Mouse (Mus musculus) forebrain, embryonic 16.5 days (tissue): ENCODE results near the gene Prkce. TPM values are rescaled to one million over a fixed set of nuclear protein-coding genes. Genes with fewer than 3 reads are reported as not detected.

Experiments
- ATAC-seq: fragments of 200-750 bp; cut with Nextera tagmentation; 2 replicates; pipeline ENCODE4 v1.8.0; 2017; ENCODE audit warnings: mild to moderate bottlenecking, moderate library complexity
- H3K27ac ChIP-seq: fragments of 300-500 bp; sonication (generic); 2 replicates; pipeline ENCODE4 v1.5.1; 2014; ENCODE audit warnings: low read length, control low read depth
- H3K27me3 ChIP-seq: fragments of 300-500 bp; sonication (generic); replicated peaks from 2 replicates; pipeline ENCODE4 v1.6.1; 2014; ENCODE audit warnings: low read length; ENCODE audit not compliant: control insufficient read depth, insufficient read depth
- H3K36me3 ChIP-seq: fragments of 300-500 bp; sonication (generic); 2 replicates; pipeline ENCODE4 v1.6.1; 2014; ENCODE audit not compliant: control insufficient read depth, insufficient read depth
- H3K4me1 ChIP-seq: fragments of 300-500 bp; sonication (generic); replicated peaks from 2 replicates; pipeline ENCODE4 v1.6.1; 2014; ENCODE audit warnings: low read length; ENCODE audit not compliant: control insufficient read depth, insufficient read depth
- H3K4me2 ChIP-seq: fragments of 300-500 bp; sonication (generic); 2 replicates; pipeline ENCODE4 v1.6.1; 2014; ENCODE audit warnings: mild to moderate bottlenecking, low read length, control low read depth
- H3K4me3 ChIP-seq: fragments of 300-500 bp; sonication (generic); replicated peaks from 2 replicates; pipeline ENCODE4 v1.5.1; 2014; ENCODE audit warnings: mild to moderate bottlenecking, low read length, control low read depth
- H3K9ac ChIP-seq: fragments of 300-500 bp; sonication (generic); replicated peaks from 2 replicates; pipeline ENCODE4 v1.6.1; 2014; ENCODE audit warnings: low read depth, low read length, control low read depth
- H3K9me3 ChIP-seq: fragments of 300-500 bp; sonication (generic); 2 replicates; pipeline ENCODE4 v1.6.1; 2016; ENCODE audit warnings: low read length; ENCODE audit not compliant: control insufficient read depth
- WGBS: fragments of 180-500 bp; shearing (Covaris S2); extraction: QIAGEN DNeasy Blood & Tissue Kit; methylation state at CpG from one replicate; pipeline ENCODE4 v1.1.7; 2014; 5-methylcytosine and 5-hydroxymethylcytosine counted together
- polyA plus RNA-seq: library from polyadenylated mRNA; unstranded; fragments of >200 nt; fragmentation: Nextera tagmentation; extraction: Ambion mirVana; gene quantifications from 2 replicates; pipeline ENCODE4 v1.2.1, GENCODE M21; 2015

Gene Prkce
- polyA plus RNA-seq, 1 experiment from 2014 or later = 42.9 TPM

DNA sequence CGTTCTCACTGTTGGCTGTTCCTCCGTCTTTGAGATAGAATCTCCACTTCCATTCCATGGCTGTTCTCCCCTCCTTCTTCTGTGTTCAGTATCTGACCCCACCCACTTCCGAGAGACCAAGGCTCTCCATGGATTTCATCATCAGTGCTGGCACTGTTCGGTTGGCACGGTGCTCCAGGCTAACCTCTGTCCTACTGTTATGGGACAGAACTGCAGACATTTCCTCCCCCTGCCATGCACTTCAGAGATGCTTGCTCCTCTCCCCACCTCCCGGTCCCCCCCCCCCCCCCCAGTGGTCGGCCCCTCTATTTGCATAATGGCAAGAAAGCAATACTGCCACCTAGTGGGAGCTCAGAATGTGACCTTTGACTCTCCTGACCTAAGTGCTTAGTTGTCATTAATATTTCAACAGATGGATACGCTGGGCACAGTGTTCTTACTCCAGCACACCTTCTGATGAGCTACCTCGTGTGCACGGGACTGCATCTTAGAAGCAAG, 125.7 kb downstream of the Prkce start:
- H3K4me3 ChIP-seq = no peak overlapping the region
- WGBS = 46% methylated on average over 9 of the region's 10 CpGs
- no peaks in the 10 kb centered on the region for H3K9me3 ChIP-seq
- H3K4me2 ChIP-seq = no peak overlapping the region
- no peaks in the 10 kb centered on the region for H3K36me3 ChIP-seq
- 0 out of 2 replicates have a peak, but pooled peaks have one; percentile 26 for ATAC-seq
- no peaks in the 10 kb centered on the region for H3K27me3 ChIP-seq
- H3K4me1 ChIP-seq = peaks cover 6% of the 10 kb centered on the region; the same call in 1 of the 2 replicates
- H3K9ac ChIP-seq = no peak overlapping the region
- H3K27ac ChIP-seq = no peak overlapping the region

GRCm38 (mm10) chr17:86299576-86299975, 132.0 kb downstream of the Prkce start:
- no peak overlapping the region for H3K9ac ChIP-seq
- no peak overlapping the region for H3K4me3 ChIP-seq
- no peaks in the 10 kb centered on the region for H3K36me3 ChIP-seq
- no peak overlapping the region for H3K27ac ChIP-seq
- peaks cover 9% of the 10 kb centered on the region for H3K4me1 ChIP-seq
- H3K27me3 ChIP-seq = no peaks in the 10 kb centered on the region
- no peak for ATAC-seq
- H3K4me2 ChIP-seq = no peak overlapping the region
- no peaks in the 10 kb centered on the region for H3K9me3 ChIP-seq
- 73% methylated on average over 3 of the region's 3 CpGs for WGBS

DNA sequence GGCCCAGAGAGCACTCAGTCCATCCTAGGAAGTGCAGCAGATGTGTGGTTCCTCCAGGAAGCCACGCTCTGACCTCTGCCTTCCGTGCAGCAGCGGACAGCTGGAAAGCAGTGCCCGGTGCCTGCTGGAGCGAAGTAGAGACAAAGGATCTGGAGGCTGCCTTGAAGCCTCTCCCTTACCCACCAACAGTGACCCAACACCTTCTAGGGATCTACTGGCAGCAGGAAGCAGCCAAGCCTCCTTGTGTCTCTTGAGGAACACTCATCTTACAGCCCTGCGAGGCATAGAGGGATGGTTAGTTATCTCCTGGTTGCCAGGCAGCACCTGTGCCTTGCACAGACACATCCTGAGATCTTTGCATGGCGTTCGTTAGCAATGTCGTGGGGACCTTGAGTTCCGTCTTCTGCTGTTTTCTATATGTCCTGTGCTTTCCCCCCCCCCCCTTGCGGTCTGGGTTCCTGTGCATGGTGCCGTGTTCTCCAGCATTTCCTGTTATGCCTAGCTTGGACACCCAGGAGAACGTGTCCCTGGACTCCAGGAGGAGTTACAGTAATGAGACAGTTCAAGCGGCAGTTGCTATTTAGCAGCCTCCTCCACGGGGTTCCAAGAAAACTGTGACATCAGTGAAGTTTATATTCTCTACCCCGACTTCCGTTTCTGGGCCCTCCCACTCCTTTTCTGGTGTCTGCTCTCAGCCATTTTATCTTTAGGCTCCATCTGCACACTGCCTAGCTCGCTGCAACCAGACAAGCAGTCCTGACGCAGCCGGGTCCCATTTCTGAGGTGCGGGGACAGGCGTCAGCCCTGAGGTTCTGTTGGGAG, 133.4 kb downstream of the Prkce start:
- H3K4me3 ChIP-seq = no peak overlapping the region
- no peak for ATAC-seq
- H3K4me2 ChIP-seq = no peak overlapping the region
- H3K27ac ChIP-seq = peak overlapping the region; percentile 3; the same call in 1 of the 2 replicates
- no peaks in the 10 kb centered on the region for H3K36me3 ChIP-seq
- WGBS = 72% methylated on average over 22 of the region's 22 CpGs
- peaks cover 13% of the 10 kb centered on the region for H3K4me1 ChIP-seq
- no peaks in the 10 kb centered on the region for H3K27me3 ChIP-seq
- 0 out of 2 replicates have a peak overlapping the region, but pooled peaks have one; percentile 5 for H3K9ac ChIP-seq
- H3K9me3 ChIP-seq = no peaks in the 10 kb centered on the region

GRCm38 (mm10) chr17:86302266-86302665, 134.7 kb downstream of the Prkce start:
- Histone ChIP-seq H3K4me3 (no peak overlapping the region), H3K36me3 (no peaks in the 10 kb centered on the region), H3K27ac (no peak overlapping the region), H3K9ac (no peak overlapping the region), H3K4me2 (no peak overlapping the region), H3K9me3 (no peaks in the 10 kb centered on the region), H3K27me3 (no peaks in the 10 kb centered on the region), H3K4me1 (peaks cover 13% of the 10 kb centered on the region)
- peak; percentile 34 for ATAC-seq
- WGBS = 79% methylated on average over 11 of the region's 11 CpGs

- H3K9ac ChIP-seq = no peak overlapping the region
- 90% methylated on average over 14 of the region's 14 CpGs for WGBS
- H3K4me2 ChIP-seq = no peak overlapping the region
- peaks cover 13% of the 10 kb centered on the region for H3K4me1 ChIP-seq
- no peak for ATAC-seq
- H3K27me3 ChIP-seq = no peaks in the 10 kb centered on the region
- H3K9me3 ChIP-seq = no peaks in the 10 kb centered on the region
- H3K4me3 ChIP-seq = no peak overlapping the region
- H3K36me3 ChIP-seq = no peaks in the 10 kb centered on the region
- no peak overlapping the region for H3K27ac ChIP-seq
Observed at GRCm38 (mm10) chr17:86302861-86303331, 135.3 kb downstream of the Prkce start.

GRCm38 (mm10) chr17:86303401-86304243, 136.0 kb downstream of the Prkce start:
- H3K4me3 ChIP-seq = no peak overlapping the region
- H3K36me3 ChIP-seq = no peaks in the 10 kb centered on the region
- no peak overlapping the region for H3K9ac ChIP-seq
- WGBS = 84% methylated on average over 19 of the region's 19 CpGs
- no peaks in the 10 kb centered on the region for H3K27me3 ChIP-seq
- H3K4me2 ChIP-seq = no peak overlapping the region
- H3K27ac ChIP-seq = no peak overlapping the region
- ATAC-seq = no peak
- H3K9me3 ChIP-seq = no peaks in the 10 kb centered on the region
- H3K4me1 ChIP-seq = peaks cover 13% of the 10 kb centered on the region

GRCm38 (mm10) chr17:86304923-86305630, 137.5 kb downstream of the Prkce start:
- peak; percentile 57 for ATAC-seq

DNA sequence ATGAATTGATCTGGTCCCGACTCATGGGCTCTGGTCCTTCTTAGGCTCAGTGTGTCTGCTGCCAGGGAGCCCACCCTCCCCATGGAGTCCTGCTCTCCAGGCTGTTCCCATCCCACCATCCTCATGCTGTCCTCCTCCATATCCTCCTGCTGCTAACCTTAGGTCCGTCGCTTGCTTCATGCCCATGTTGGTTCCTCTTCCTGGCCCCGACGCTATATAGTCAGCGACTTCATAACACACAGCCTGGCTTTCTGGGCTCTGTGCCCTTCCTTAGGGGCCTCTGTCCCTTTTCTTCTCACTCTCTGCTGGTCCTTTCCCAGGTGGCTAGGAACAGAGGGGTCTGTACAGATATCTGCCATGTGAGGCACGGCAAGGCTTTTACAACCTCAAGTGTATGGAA, 138.6 kb downstream of the Prkce start:
- Histone ChIP-seq H3K4me1 (peaks cover 10% of the 10 kb centered on the region), H3K9ac (no peak overlapping the region), H3K27ac (no peak overlapping the region), H3K27me3 (no peaks in the 10 kb centered on the region), H3K9me3 (no peaks in the 10 kb centered on the region), H3K36me3 (no peaks in the 10 kb centered on the region), H3K4me3 (no peak overlapping the region), H3K4me2 (no peak overlapping the region)
- ATAC-seq = no peak
- 86% methylated on average over 7 of the region's 7 CpGs for WGBS

More at GRCm38 (mm10) chr17:86304923-86305630, 137.5 kb downstream of the Prkce start:
- Histone ChIP-seq H3K4me2 (no peak overlapping the region), H3K27me3 (no peaks in the 10 kb centered on the region), H3K27ac (peak overlapping the region; percentile 44; the same call in 1 of the 2 replicates), H3K36me3 (no peaks in the 10 kb centered on the region), H3K9ac (no peak overlapping the region), H3K9me3 (no peaks in the 10 kb centered on the region), H3K4me3 (no peak overlapping the region), H3K4me1 (peaks cover 13% of the 10 kb centered on the region)
- 56% methylated on average over 17 of the region's 17 CpGs for WGBS
